Mouse (Mus musculus): ENCODE measurements at regions not wholly inside any gene's neighbourhood (a gene's known extent, or its start where the extent isn't known, plus 50 kb on each side); places are given as distances from the start of the nearest gene placed in this dataset.

- no peak for TF ChIP-seq CTCF (IDR thresholded peaks at IDR 0.05; ENCODE audit: control insufficient read depth, insufficient read depth, low read length)
- no peak for TF ChIP-seq POLR2A (IDR thresholded peaks at IDR 0.05; ENCODE audit: borderline replicate concordance, control insufficient read depth, low read depth, low read length)
Measured at GRCm38 (mm10) chr1:177517934-177518610, 75.9 kb downstream of the Zbtb18 start.
